Mouse (Mus musculus): ENCODE results near the gene Fgfr2.

Fgfr2 gene

GRCm38 (mm10) chr7:133088411-133088810 lies 34.7 kb downstream of the Fgfr2 start:
- CTCF ChIA-PET: no interaction called here

- CTCF ChIA-PET: no interaction called here
These were observed 37.7 kb downstream of the Fgfr2 start for GRCm38 (mm10) chr7:133085408-133085807.

- CTCF ChIA-PET: no interaction called here
These were observed 39.1 kb downstream of the Fgfr2 start for GRCm38 (mm10) chr7:133083936-133084614.

- CTCF ChIA-PET: no interaction called here
These were observed 44.2 kb downstream of the Fgfr2 start for GRCm38 (mm10) chr7:133078929-133079328.

GRCm38 (mm10) chr7:133074462-133075133 lies 48.6 kb downstream of the Fgfr2 start:
- CTCF ChIA-PET: no interaction called here

- CTCF ChIA-PET: no interaction called here
These were observed 50.0 kb downstream of the Fgfr2 start for GRCm38 (mm10) chr7:133073147-133073651.

- CTCF ChIA-PET: no interaction called here
These were observed 50.6 kb downstream of the Fgfr2 start for GRCm38 (mm10) chr7:133072535-133072934.

- CTCF ChIA-PET: interaction anchor here (0.7 kb wide), 1 partner anchor 38 kb away, joined by 4 read pairs; no protein-coding TSS in a partner anchor
These were observed 55.8 kb downstream of the Fgfr2 start for GRCm38 (mm10) chr7:133067321-133067841.

GRCm38 (mm10) chr7:133066776-133067175 lies 56.4 kb downstream of the Fgfr2 start:
- CTCF ChIA-PET: interaction anchor here (0.7 kb wide), 1 partner anchor 39 kb away, joined by 4 read pairs; no protein-coding TSS in a partner anchor

- CTCF ChIA-PET: no interaction called here
These were observed 61.1 kb downstream of the Fgfr2 start for GRCm38 (mm10) chr7:133062055-133062454.

GRCm38 (mm10) chr7:133060170-133060569 lies 63.0 kb downstream of the Fgfr2 start:
- CTCF ChIA-PET: no interaction called here

- CTCF ChIA-PET: no interaction called here
These were observed 63.5 kb downstream of the Fgfr2 start for GRCm38 (mm10) chr7:133059517-133060104.

- CTCF ChIA-PET: no interaction called here
These were observed 64.0 kb downstream of the Fgfr2 start for GRCm38 (mm10) chr7:133059150-133059509.

- CTCF ChIA-PET: no interaction called here
These were observed 64.5 kb downstream of the Fgfr2 start for GRCm38 (mm10) chr7:133058496-133059149.

- CTCF ChIA-PET: interaction anchor here (0.6 kb wide), 1 partner anchor 57 kb away, joined by 5 read pairs; no protein-coding TSS in a partner anchor
These were observed 66.2 kb downstream of the Fgfr2 start for GRCm38 (mm10) chr7:133056924-133057323.

GRCm38 (mm10) chr7:133054486-133054885 lies 68.7 kb downstream of the Fgfr2 start:
- CTCF ChIA-PET: no interaction called here

GRCm38 (mm10) chr7:133053757-133054156 lies 69.4 kb downstream of the Fgfr2 start:
- CTCF ChIA-PET: no interaction called here

- CTCF ChIA-PET: no interaction called here
These were observed 70.3 kb downstream of the Fgfr2 start for GRCm38 (mm10) chr7:133052819-133053218.

GRCm38 (mm10) chr7:133050681-133051080 lies 72.5 kb downstream of the Fgfr2 start:
- CTCF ChIA-PET: no interaction called here

GRCm38 (mm10) chr7:133048085-133048630 lies 75.0 kb downstream of the Fgfr2 start:
- CTCF ChIA-PET: no interaction called here

- CTCF ChIA-PET: no interaction called here
These were observed 75.9 kb downstream of the Fgfr2 start for GRCm38 (mm10) chr7:133047287-133047686.

- CTCF ChIA-PET: no interaction called here
These were observed 78.4 kb downstream of the Fgfr2 start for GRCm38 (mm10) chr7:133044721-133045120.
